Mouse (Mus musculus): ENCODE data around the gene Trim41. TPM values are rescaled to one million over a fixed set of nuclear protein-coding genes. Genes with fewer than 3 reads are reported as not detected.

The Trim41 gene
- total and polyA plus RNA-seq, 2 experiments from 2014 or later = 5.5 to 43.3 TPM

GRCm38 (mm10) chr11:48845244-48845815, 28.2 kb upstream of the Trim41 start:
- ATAC-seq = no peak
- Histone ChIP-seq H3K27ac (no peak overlapping the region), H3K4me2 (ENCODE audit: low read depth, low read length) (no peak overlapping the region), H3K4me1 (ENCODE audit: insufficient read depth, low read length) (no peaks in the 10 kb centered on the region), H3K9ac (replicated peaks; ENCODE audit: low read length) (no peak overlapping the region), H3K4me3 (ENCODE audit: low read length) (no peak overlapping the region), H3K36me3 (ENCODE audit: insufficient read depth, low read length) (no peaks in the 10 kb centered on the region), H3K27me3 (ENCODE audit: insufficient read depth, low read length) (no peaks in the 10 kb centered on the region; the same call in 1 of the 2 replicates), H3K9me3 (ENCODE audit: low read length) (no peaks in the 10 kb centered on the region)
- no peak for TF ChIP-seq CTCF (IDR thresholded peaks at IDR 0.05; ENCODE audit: low read depth)
- DNase-seq (ENCODE audit: low spot score) = no peak
- 46% methylated on average over 13 of the region's 13 CpGs for WGBS

- no peaks in the 10 kb centered on the region for H3K4me1 ChIP-seq (ENCODE audit: insufficient read depth, low read length)
- H3K27me3 ChIP-seq (ENCODE audit: insufficient read depth, low read length) = no peaks in the 10 kb centered on the region; the same call in 1 of the 2 replicates
- DNase-seq (ENCODE audit: low spot score) (no peak), ATAC-seq (no peak)
- WGBS = 58% methylated on average over 6 of the region's 6 CpGs
- H3K36me3 ChIP-seq (ENCODE audit: insufficient read depth, low read length) = no peaks in the 10 kb centered on the region
- H3K4me3 ChIP-seq (ENCODE audit: low read length) = no peak overlapping the region
- TF ChIP-seq CTCF (IDR thresholded peaks at IDR 0.05; ENCODE audit: low read depth) = no peak
- no peak overlapping the region for H3K4me2 ChIP-seq (ENCODE audit: low read depth, low read length)
- no peak overlapping the region for H3K9ac ChIP-seq (replicated peaks; ENCODE audit: low read length)
- H3K27ac ChIP-seq = no peak overlapping the region
- H3K9me3 ChIP-seq (ENCODE audit: low read length) = no peaks in the 10 kb centered on the region
Measured at GRCm38 (mm10) chr11:48844309-48844708, 27.2 kb upstream of the Trim41 start.

GRCm38 (mm10) chr11:48843202-48843601, 26.0 kb upstream of the Trim41 start:
- WGBS = 86% methylated on average over 11 of the region's 11 CpGs
- Histone ChIP-seq H3K27me3 (ENCODE audit: insufficient read depth, low read length) (no peaks in the 10 kb centered on the region; the same call in 1 of the 2 replicates), H3K9ac (replicated peaks; ENCODE audit: low read length) (no peak overlapping the region), H3K36me3 (ENCODE audit: insufficient read depth, low read length) (no peaks in the 10 kb centered on the region), H3K27ac (no peak overlapping the region), H3K9me3 (ENCODE audit: low read length) (no peaks in the 10 kb centered on the region), H3K4me3 (ENCODE audit: low read length) (no peak overlapping the region), H3K4me1 (ENCODE audit: insufficient read depth, low read length) (peaks cover 3% of the 10 kb centered on the region; the same call in 1 of the 2 replicates), H3K4me2 (ENCODE audit: low read depth, low read length) (no peak overlapping the region)
- ATAC-seq (no peak), DNase-seq (ENCODE audit: low spot score) (no peak)
- TF ChIP-seq CTCF (IDR thresholded peaks at IDR 0.05; ENCODE audit: low read depth) = no peak

- H3K9ac ChIP-seq (replicated peaks; ENCODE audit: low read length) = no peak overlapping the region
- H3K9me3 ChIP-seq (ENCODE audit: low read length) = no peaks in the 10 kb centered on the region
- ATAC-seq = no peak
- H3K36me3 ChIP-seq (ENCODE audit: insufficient read depth, low read length) = no peaks in the 10 kb centered on the region
- WGBS = 87% methylated on average over 4 of the region's 4 CpGs
- H3K4me2 ChIP-seq (ENCODE audit: low read depth, low read length) = no peak overlapping the region
- H3K4me1 ChIP-seq (ENCODE audit: insufficient read depth, low read length) = peaks cover 5% of the 10 kb centered on the region; the same call in 1 of the 2 replicates
- no peaks in the 10 kb centered on the region; the same call in 1 of the 2 replicates for H3K27me3 ChIP-seq (ENCODE audit: insufficient read depth, low read length)
- TF ChIP-seq CTCF (IDR thresholded peaks at IDR 0.05; ENCODE audit: low read depth) = no peak
- no peak overlapping the region for H3K27ac ChIP-seq
- no peak for DNase-seq (ENCODE audit: low spot score)
- no peak overlapping the region for H3K4me3 ChIP-seq (ENCODE audit: low read length)
Measured at GRCm38 (mm10) chr11:48842378-48842792, 25.2 kb upstream of the Trim41 start.

- no peak overlapping the region for H3K4me2 ChIP-seq (ENCODE audit: low read depth, low read length)
- H3K4me1 ChIP-seq (ENCODE audit: insufficient read depth, low read length) = peaks cover 5% of the 10 kb centered on the region; the same call in 1 of the 2 replicates
- H3K27ac ChIP-seq = no peak overlapping the region
- TF ChIP-seq CTCF (IDR thresholded peaks at IDR 0.05; ENCODE audit: low read depth) = no peak
- H3K4me3 ChIP-seq (ENCODE audit: low read length) = no peak overlapping the region
- WGBS = 85% methylated on average over 5 of the region's 5 CpGs
- no peaks in the 10 kb centered on the region for H3K9me3 ChIP-seq (ENCODE audit: low read length)
- H3K27me3 ChIP-seq (ENCODE audit: insufficient read depth, low read length) = no peaks in the 10 kb centered on the region; the same call in 1 of the 2 replicates
- no peak overlapping the region for H3K9ac ChIP-seq (replicated peaks; ENCODE audit: low read length)
- DNase-seq (ENCODE audit: low spot score) (no peak), ATAC-seq (no peak)
- no peaks in the 10 kb centered on the region for H3K36me3 ChIP-seq (ENCODE audit: insufficient read depth, low read length)
Measured at GRCm38 (mm10) chr11:48841213-48841612, 24.1 kb upstream of the Trim41 start.

GRCm38 (mm10) chr11:48840805-48841204, 23.7 kb upstream of the Trim41 start:
- ATAC-seq (no peak), DNase-seq (ENCODE audit: low spot score) (no peak)
- Histone ChIP-seq H3K9me3 (ENCODE audit: low read length) (no peaks in the 10 kb centered on the region), H3K27me3 (ENCODE audit: insufficient read depth, low read length) (no peaks in the 10 kb centered on the region; the same call in 1 of the 2 replicates), H3K4me2 (ENCODE audit: low read depth, low read length) (no peak overlapping the region), H3K36me3 (ENCODE audit: insufficient read depth, low read length) (no peaks in the 10 kb centered on the region), H3K4me1 (ENCODE audit: insufficient read depth, low read length) (peaks cover 5% of the 10 kb centered on the region; the same call in 1 of the 2 replicates), H3K4me3 (ENCODE audit: low read length) (no peak overlapping the region), H3K9ac (replicated peaks; ENCODE audit: low read length) (no peak overlapping the region), H3K27ac (no peak overlapping the region)
- TF ChIP-seq CTCF (IDR thresholded peaks at IDR 0.05; ENCODE audit: low read depth) = no peak

Data from hindbrain, postnatal 0 days (tissue).